Mouse (Mus musculus) bone marrow macrophage, adult 2 months (primary cell): ENCODE results near the gene Card11.

Source experiments
- CTCF ChIP-seq: IDR thresholded peaks from 2 replicates; pipeline ENCODE4 v1.5.1; 2012; ENCODE audit warnings: low read depth, mild to moderate bottlenecking, low read length, moderate library complexity
- POLR2A ChIP-seq: IDR thresholded peaks from 2 replicates; pipeline ENCODE4 v1.6.1; 2012; ENCODE audit warnings: mild to moderate bottlenecking, low read depth, low read length, borderline replicate concordance

DNA sequence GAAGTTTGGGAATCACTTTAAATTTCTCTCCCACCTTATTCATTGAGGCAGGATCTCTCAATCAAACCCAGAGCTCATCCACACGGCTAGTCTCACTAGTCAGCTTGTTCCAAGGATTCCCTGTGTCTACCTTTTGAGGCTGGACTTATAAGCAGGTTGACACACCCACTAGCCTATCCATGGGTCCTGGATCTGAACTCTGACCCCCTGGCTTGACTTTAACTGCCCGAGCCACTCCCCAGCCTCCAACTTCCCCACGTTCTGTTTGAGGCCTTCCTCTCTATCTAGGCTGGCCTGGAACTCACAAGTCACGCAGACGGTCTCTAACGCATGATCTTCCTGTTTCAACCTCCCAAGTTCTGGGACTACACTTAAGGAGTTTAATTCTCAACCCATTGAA lies 54.3 kb downstream of the Card11 start:
- no peak for TF ChIP-seq POLR2A
- no peak for TF ChIP-seq CTCF
